Mouse (Mus musculus) kidney, postnatal 14 days (tissue): ENCODE measurements around the gene Rab37.
A peak's percentile ranks its signal among the peaks of the same experiment; 100 is the strongest.

Experiments
- DNase-seq: peaks from one replicate; pipeline ENCODE4 v3.0.0; 2022; ENCODE audit warnings: mixed read lengths

Rab37 gene

DNA sequence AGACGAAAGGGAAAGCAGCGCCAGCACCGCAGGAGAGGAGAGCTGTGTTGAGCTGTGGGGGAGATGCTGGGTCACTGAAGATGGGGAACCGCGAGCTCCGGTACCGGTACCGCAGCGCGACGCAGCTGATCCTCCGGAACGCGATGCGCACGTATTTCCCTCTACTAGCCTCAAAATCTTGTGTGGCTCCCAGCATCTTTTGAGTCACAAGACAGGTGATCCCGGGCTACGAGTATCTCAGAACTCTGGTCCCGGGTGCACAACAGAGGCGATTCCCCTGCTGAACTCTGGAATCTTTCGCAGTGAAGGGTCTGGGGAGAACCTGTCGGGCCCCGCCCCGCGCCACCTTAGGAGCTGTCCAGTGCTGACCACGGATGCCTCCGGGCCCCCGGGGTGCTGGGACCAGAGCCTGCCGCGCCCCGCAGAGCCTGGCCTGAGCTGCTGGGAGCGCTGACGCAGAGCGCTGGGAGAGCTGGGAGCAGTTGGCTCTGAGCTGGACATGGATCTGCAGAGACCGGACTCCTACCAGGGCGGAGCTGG is at the start of gene Rab37:
Gene Rab37 (plus strand): TSS at position 70 of the 540 bp plus-strand sequence.
- peak; percentile 40 for DNase-seq

DNA sequence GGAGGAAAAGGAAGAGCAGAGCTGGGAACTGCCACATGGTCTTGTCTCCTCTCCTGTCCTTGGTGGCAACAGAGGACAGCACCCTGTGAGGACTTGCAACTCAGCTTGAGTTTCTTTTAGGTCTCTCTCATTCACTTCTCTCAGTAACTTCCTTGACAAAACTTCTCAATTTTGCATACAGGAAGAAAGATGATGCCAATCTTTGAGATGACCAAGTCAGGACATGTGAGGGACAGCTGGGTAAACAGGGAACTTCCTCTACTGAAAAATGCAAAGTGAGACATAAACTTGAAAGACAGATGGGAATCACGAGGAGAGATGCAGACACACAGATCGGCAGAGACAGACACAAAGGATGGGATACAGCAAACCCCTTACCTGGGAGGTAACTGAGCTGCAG is 43.0 kb upstream of the Rab37 start, which contains the start of gene Cd300ld3:
Gene Cd300ld3 (minus strand): TSS at position 151 of the 400 bp plus-strand sequence.
- DNase-seq, result no peak

DNA sequence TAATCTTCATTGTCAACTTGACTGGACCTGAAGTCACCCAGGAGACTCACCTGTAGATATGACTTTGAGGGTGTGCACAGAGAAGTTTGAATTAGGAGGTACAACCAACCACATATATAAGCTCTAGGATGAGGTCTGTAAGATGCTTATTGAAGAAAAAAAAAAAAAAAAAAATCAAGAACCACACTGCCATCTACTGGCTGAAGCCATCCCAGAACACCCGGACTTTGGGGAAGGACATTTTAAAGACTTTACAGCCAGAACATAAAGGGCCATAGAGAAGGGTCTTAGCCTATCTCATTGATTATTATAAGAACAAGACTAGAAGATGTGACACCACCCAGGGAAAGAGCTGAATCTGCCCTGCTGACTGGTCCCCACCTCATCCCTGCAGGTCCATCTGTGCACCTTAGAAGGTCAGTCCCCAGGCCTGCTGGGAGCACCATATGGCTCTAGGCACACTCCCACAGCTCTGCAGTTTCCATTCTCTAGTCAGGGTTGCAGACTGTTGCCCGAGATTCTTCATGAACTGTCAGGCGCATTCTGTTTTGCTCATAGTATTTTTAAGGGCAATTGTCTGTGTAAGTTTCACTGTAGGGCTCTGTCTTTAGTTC is 41.8 kb upstream of the Rab37 start:
- DNase-seq, result no peak

DNA sequence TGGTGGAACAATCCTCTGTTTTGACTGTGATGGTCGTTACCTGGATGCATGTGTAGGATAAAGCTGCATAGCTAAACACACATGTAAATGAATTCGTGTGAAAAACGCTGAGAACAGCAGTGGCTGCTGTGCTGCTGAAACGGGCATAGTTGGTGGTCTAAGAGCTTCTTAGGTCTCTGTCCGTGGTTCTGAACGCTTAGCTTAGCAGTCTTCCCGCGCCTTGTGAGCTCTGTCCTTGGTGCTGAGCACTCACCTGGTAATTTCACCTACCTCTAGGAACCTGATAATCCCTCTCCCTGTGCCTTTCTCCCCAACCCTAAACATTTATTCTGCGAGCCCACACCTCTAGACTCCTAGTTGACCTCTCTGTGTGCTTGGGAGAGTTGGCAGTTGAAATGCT is 39.0 kb upstream of the Rab37 start:
- DNase-seq, result peak; percentile 66

DNA sequence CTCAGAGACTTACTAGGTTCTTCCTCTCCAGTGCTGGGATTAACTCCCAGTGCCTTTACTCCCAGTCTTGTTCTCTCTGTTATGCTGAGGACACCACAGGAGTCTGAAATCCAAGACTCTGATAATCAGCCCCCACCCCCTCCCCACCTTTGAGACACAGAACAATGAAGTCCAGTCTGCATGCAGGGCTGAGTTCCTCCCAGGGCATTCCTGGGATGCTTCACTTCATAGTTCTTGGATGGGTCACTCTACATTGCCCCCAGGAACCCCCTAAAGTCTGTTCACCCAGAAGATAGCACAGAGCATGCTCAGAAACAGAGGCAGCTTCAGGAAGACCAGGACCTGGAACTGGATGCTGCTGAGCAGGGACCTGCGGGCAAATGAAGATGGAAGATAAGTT is 38.2 kb upstream of the Rab37 start:
- no peak for DNase-seq

DNA sequence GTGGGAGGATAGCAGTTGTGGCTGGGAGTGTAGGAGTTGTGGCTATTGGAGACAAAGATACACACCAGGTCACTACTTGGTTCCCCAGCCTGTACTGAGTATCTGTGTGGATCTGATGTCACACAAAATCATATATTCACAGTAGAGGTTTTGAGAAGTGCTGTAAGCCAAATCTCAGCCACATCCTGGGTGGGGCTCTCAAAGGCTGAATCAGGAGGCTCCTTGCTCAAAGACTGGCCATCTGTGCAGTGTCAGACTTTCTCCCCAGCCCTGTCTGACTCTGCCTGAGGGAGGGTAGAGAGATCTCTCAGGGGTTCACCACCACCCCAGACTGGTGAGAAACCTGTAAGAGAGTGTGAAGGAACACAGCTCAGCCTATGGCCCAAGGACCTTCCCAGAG is 36.7 kb upstream of the Rab37 start:
- no peak for DNase-seq

DNA sequence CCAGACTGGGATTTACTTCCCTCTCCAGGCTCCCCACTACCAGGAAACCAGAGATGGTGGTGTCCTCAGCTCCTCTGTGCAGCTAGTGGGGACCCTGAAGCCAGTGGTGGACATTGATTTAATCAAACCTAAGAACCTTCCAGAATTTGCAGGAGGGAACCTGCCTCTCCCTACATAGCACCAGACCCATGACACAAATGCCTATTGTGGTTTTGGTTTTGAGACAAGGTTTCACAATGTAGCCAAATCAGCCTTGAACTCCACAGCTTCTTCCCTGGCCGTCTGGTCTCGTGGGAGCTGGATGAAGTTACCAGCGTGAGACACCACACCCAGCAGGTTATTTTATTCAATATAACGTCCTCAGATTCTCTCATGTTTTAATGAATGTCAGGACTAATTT is 32.5 kb upstream of the Rab37 start:
- DNase-seq, result no peak

DNA sequence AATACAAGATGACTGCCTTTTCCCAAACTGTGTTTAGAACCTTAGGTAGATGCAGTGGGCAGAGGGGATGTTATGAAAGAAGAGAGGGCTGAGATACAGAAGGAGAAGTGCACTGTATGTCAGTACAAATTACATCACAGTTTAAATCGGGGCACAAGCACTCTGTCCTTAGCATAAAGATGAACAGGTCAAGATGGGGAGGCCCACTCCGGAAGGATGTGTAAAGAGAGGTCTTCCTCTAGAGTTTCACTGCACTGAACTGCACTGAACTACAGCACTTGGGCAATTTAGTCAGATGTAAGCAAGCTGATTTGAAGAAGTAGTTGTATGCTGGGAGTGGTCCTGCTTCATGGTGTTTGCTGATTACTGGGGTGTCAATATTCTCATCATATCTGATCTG is 31.4 kb upstream of the Rab37 start:
- no peak for DNase-seq

DNA sequence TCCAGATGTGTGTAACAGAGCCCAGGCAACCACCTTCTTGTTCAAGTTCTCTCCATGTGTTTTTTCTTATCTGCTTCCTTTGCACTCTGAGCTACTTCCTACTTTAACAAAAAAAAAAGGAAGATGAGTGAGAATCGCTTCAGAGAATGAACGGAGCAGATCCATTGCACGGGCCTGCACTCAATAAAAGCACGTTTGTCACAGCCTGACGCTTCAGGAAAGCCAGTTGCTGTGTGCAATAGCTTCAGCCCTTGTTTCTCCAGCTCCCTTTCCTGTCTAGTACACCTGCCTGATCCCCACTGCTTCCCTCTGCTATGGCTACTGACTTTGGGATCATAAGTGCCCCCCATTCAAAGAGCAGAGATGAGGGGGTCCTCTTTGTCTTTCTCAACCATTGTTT is 29.2 kb upstream of the Rab37 start, which contains the start of gene Cd300e:
Gene Cd300e (minus strand): TSS at position 101 of the 400 bp plus-strand sequence.
- no peak for DNase-seq

DNA sequence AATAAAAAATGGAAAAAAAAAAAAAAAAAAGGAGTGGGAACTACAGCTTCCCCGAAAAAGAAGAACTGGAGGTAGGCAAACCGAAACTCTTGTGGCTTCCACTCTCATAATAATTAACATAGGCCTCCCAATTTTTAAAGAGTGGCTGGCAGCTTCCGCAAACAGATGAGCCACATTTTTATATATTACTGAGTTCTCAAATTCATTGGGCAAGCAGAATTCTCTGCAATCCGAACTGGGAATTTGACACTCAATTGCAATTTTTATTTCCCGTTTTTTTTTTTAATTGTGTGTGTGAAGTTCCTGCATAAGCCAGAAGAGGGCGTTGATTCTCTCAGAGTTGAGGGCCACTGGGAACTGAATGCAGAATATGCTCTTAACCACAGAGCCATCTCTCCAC is 24.5 kb upstream of the Rab37 start:
- DNase-seq, result no peak

DNA sequence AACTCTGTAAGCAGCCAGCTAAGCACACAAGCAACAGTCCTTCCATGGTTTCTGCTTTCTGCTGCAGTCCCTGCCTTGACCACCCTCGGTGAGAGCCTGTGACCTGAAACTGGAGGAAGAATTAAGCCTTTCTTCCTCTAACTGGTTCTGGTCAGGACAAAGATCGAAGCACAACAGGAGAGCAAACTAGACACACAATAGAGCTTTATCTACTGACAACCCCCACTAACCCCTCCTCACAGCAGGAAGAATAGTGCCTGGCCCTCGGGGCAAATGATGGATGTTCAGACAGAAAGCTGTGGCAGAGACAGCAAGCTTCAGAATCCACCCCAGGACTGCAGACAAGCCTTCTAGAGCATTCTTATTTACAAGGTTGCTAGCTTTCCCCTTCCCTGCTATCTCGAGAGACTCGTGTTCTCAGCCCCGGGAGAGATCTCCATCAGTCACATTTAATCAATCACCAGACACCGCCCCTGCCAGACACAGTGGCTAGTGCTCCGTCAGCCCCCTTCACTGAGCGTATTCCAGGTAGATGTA is 20.1 kb upstream of the Rab37 start:
- DNase-seq, result no peak

DNA sequence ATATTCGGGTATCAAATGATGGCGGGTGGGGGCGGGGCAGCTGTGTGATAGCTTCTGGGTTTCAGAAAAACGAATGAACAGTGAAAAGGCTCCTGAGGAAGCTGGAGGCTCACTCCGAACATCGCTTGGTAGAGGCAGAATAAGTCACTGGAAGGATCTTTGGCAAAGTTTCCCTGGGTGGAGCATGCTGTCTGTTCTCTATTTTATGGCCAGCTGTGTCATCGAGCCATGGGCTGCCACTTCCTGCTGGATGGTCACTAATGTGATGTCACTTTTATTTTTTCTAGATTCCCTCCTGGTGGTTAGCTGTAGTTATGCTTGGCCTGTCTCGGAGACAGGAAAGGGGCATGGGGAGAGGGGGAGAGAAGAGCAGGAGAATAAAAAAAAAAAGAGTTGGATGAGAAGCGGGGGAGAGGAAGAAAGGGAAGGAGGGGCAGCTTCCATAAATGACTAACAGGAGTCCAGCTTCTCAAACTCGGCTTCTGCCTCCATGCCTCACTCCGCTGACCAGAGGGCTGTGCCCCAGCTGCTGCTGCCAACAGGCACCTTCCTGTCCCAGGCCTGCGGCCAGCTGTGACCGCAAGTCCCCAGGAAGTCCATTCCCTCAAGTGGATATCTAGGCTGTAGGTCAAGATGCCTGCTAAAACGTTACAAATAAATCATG is 19.5 kb upstream of the Rab37 start:
- peak; percentile 55 for DNase-seq

DNA sequence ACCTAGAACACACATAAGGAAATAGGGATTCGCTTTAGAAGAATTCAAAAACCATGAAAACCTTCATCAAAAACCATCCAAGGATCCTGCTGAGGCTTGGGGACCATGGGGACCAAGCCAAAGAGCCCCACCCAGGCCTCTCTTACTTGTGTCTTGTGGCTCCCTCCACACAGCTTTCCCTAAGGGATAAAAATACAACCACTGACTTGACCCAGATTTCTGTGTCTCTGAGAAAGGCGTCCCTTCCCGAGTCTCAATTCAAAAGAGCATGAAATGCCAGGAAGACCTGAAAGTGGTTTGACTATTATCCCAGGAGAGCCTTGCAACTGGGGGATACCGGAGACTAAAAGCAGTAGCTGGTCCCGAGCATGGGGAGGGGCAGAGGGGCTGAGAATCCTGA is 18.2 kb upstream of the Rab37 start:
- DNase-seq, result no peak

DNA sequence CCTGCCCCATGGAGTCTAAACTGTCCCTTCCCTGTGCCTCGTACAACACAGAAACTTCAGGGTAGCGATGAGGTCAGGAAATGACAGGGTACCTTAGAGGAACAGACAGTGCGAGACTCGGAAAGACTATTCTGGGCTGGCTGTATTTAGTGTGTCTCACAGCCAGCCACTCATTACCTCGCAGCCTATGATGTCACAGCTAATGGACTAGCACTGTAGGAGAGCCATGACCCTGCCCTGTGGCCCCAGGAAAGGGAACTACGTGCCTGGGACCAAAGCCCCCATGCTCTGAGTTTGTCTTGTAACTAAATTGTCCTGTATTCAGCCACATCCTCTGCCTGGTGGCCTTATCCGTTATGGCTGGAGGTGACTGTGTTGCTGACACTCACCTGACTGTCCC is 15.8 kb upstream of the Rab37 start:
- DNase-seq, result no peak

DNA sequence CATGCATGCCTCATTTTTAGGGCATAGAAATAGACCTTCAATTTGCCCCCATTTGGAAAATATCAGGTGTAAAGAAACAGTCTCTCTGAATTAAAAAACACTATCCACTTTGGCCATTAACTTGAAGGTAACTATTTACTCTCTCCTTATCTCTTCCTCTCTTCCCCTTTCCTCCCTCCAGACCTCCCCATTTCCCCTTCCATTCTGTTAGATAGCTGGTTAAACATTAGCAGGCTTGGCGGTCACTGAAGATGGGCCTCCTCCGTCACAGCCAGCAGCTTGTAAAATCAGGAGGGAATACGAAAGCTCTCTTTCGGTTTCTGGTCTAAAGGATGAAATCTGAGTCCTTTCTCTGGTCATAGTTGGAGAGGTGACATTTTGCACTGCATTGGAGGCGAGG is 15.4 kb upstream of the Rab37 start:
- DNase-seq, result no peak

DNA sequence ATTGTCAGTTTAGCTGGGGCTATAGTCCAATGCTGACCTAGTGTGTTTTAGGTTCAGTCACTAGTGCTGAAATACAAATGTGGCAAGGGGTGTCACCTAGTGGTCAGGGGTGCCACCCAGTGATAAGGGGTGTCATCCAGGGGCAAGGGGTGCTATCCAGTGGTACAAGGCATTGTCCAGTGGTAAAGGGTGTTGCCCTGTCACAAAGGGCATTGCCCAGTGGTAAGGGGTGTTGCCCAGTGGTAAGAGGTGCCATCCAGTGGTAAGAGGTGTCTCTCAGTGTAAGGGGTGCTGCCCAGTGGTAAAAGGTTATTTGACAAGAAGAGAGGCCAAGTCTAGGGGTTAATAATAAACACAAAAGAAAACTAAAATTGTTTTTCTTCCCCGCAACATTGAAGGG is 13.8 kb upstream of the Rab37 start:
- no peak for DNase-seq

DNA sequence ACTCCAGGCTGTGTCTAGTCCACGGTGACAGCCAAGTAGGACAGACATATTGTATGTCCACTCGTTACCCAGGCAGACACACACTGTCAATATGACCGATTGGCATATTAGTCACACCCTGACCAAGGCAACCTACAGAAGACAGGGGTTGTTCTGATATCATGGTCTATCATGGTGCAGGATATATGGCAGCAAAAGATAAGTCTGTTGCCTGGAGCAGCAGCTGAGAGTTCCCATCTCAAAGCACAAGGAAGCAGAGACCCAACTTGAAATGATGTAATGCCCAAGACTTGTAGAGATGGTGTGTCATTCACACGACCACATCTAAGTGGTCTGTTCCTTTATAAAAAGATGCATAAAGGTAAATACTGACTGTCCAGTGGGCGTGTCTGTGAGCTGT is 12.6 kb upstream of the Rab37 start:
- no peak for DNase-seq

DNA sequence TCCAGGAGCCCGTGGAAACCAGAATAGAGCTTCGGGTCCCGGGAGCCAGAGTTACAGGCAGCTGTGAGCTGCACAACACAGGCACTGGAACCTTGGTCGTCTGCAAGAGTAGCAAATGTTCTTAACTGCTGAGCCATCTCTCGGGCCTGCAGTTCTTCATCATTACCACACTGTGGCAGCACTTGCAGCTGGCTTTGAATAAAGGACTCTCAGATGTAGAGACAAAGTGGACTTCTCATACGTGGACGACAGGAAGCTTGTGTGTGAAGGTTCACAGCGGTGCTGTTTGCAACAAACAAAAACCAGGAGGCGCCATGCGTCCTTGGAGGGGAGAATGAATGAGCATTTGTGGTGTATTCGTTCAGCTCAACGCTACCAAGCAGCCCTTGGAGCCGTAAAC is 10.3 kb upstream of the Rab37 start:
- DNase-seq, result peak; percentile 53

DNA sequence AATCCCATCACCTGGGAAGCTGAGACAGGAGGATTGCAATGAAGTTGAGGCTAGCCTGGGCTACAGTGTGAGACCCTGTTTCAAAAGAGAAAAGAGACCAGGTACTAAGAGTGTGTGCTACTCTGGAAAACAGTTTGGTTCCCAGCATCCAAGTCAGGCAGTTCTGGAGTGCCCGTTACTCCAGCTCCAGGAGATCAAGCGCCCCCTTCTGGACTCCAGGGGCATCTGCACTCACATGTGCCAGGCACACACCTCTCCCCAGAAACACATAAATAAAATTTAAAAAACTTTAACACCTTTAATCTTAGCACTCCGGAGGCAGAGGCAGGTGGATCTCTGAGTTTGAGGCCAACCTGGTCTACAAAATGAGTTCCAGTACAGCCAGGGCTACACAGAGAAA is 9.9 kb upstream of the Rab37 start:
- no peak for DNase-seq

DNA sequence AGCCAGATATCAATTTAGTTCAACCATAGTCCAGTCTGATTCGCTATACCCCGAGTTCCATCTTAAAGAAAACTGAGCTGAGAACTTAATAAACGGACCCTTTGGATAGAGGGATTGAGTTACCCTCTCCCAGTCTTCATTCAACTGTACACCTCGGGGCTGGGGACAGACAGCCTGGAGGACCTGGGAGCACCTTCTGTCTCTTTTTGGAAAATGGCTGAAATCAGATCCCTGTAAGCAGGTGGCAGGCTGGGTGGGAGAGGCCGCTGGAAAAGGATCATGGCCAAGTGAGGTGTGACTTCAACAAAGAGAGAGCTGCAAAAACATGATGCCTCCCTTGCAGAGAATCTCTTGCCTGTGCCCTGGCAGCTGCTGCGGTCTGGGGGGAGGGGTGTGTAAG is 9.0 kb upstream of the Rab37 start:
- no peak for DNase-seq

DNA sequence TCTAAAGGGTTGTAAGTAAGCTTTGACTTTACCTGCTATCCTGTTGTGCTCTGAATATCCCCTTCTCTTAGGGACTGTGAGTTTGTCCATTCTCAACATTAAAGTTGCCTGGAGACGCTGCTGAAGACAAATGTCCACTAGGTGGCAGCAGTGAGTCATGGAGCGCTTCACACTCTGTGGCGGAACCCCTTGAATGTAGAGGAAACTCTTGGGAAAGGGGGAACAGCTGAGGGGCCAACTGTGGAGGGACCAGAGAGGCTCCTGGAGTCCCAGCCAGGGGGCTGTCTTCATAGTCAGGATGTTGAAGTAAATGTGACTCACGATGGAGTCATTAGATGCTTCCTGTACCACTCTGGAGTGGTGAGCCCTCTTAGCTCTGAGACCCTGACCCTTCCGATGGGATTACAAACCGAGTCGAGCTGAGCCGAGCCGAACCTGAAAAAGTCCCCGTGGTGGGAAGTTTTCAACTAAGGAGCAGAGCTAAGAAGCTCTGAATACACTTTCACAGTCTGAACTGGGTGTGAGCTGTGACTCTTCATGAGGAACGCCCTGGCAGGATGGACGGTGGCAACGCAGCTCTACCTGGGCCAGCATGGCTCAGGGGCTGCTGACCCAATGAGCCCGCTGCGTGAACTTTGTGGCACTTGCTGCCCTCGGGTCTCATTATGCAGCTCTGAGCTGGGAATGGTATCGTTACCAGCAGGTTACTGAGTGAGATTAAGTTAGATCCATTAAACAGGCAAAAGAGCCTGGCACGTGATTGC is 7.7 kb upstream of the Rab37 start:
- DNase-seq, result peak; percentile 67

DNA sequence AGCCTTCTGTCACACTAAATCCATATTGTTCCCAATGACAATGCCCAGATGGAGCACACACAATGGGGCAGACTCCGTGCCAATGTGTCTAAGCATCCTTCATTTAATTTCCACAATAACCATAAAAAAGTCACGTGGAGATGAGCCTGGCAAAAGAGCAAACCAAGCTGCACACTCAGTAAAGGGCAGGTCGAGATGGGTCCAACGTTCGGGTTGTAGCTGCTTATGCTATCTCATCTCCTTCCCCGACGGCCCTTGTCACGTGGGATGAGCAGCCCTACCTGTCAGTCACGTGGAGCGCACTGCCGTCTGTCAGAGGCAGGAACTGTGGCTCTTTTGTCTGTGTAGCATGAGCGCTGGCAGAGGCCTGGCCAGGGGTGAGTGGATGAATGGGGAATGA is 6.6 kb upstream of the Rab37 start:
- no peak for DNase-seq

DNA sequence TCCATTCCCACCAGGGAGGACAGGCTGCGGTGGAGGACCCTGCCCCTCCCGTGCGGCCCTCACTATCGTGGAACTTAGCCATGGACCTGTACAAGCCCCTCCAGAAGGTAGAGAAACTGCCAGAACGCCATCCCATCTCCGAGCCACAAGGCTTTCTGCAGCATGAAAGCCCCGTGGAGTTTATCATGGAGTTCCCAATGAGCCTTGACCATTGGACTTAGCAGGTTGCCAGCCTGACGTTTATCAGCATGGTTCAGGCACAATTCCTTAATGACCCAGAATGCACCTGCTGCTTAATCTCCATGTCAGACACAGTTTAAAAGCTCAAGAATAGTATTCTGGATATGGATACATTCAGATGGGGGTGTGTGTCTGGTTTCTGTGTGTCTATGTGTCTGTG is 6.2 kb upstream of the Rab37 start:
- no peak for DNase-seq

DNA sequence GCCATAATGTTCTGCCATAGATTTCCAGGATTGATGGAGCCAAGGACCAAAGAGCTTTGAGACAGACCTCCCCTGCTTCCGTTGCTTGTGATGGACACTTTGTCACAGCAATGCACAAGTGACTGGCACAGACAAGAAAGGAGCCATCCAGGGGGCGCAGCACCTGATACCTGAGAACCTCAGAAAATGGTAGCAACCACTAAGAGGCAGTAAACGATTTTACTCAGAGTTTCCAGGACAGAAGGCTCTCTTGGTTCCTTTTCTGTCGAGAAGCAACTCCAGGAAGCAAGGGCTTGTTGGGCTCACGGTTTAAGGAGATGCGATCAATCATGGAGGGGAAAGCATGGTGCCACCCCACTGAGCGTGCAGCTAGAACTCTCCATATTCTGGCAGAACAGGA is 5.0 kb upstream of the Rab37 start:
- no peak for DNase-seq
